Mouse (Mus musculus): ENCODE measurements around the gene Dut. TPM values are rescaled to one million over a fixed set of nuclear protein-coding genes. Genes with fewer than 3 reads are reported as not detected.
A peak's percentile ranks its signal among the peaks of the same experiment; 100 is the strongest.

Gene Dut
- polyA plus RNA-seq, 1 experiment from 2014 or later = 345 TPM

DNA sequence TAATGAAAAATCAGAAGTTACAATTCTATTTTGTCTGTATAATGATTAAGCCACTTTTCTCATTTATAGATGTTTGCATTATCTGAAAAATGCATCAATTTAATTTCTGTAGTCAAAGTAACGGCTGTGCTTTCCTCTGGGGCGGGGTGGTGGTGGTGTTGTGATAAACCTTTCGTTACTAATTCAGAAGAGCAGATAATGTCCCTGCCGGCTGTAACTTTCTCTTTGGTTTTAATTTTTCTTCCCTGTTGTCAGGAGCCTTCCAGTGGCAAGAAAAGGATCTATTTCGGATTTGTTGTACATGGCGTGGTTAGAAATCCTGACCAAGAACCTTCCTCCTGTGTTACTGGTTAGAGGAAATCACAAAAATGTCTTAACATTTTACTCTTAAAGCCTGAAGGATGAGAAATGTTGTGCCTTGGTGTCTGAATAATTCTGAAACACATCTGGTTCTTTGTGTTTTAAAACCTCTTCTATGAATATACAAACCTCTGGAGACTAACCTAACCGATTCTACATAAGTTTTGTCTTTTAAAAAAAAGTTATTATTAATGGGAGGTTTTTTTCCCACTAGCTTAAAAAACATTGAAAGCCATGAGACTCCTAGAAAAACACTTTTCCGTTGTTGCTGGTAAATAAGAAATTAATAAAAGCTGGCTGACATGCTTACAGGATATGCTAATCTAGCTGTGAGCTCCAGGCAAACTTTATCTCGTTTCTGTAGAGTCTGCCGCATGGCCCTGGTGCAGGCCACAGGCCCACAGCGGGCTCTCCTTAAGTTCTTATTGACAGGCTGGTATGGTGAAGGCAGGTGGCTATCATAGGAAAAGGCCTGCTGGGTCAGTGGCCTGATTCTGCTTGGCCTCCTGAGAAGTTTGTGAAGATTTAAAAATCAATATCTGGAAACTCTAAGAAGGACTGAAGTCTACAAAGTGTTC lies 18.2 kb upstream of the Dut start:
- peak; percentile 79 for ATAC-seq (replicated peaks; ENCODE audit: low FRiP score)

GRCm38 (mm10) chr2:125232183-125232582 lies 14.8 kb upstream of the Dut start:
- WGBS = 78% methylated on average over 4 of the region's 4 CpGs
- Histone ChIP-seq H3K27me3 (replicated peaks; ENCODE audit: control insufficient read depth, insufficient read depth, low read length) (no peaks in the 10 kb centered on the region), H3K4me2 (no peak overlapping the region), H3K4me3 (ENCODE audit: low read depth, low read length) (no peak overlapping the region), H3K36me3 (ENCODE audit: control insufficient read depth, insufficient read depth, low read length) (no peaks in the 10 kb centered on the region), H3K4me1 (replicated peaks; ENCODE audit: control insufficient read depth, insufficient read depth, low read length) (no peaks in the 10 kb centered on the region; the same call in 1 of the 2 replicates), H3K27ac (ENCODE audit: low read depth, low read length) (no peak overlapping the region), H3K9me3 (ENCODE audit: control insufficient read depth, low read length) (no peaks in the 10 kb centered on the region), H3K9ac (ENCODE audit: low read depth, low read length) (no peak overlapping the region)
- ATAC-seq (replicated peaks; ENCODE audit: low FRiP score) (peak; percentile 42; the same call in 1 of the 2 replicates), DNase-seq (ENCODE audit: low spot score) (no peak)

More for the DNA sequence above, 18.2 kb upstream of the Dut start:
- Histone ChIP-seq H3K27me3 (replicated peaks; ENCODE audit: control insufficient read depth, insufficient read depth, low read length) (no peaks in the 10 kb centered on the region), H3K27ac (ENCODE audit: low read depth, low read length) (no peak overlapping the region), H3K4me2 (peak overlapping the region; percentile 12; the same call in 1 of the 2 replicates), H3K9me3 (ENCODE audit: control insufficient read depth, low read length) (no peaks in the 10 kb centered on the region), H3K4me1 (replicated peaks; ENCODE audit: control insufficient read depth, insufficient read depth, low read length) (no peaks in the 10 kb centered on the region; the same call in 1 of the 2 replicates), H3K36me3 (ENCODE audit: control insufficient read depth, insufficient read depth, low read length) (no peaks in the 10 kb centered on the region), H3K4me3 (ENCODE audit: low read depth, low read length) (no peak overlapping the region), H3K9ac (ENCODE audit: low read depth, low read length) (no peak overlapping the region)
- no peak for DNase-seq (ENCODE audit: low spot score)
- 56% methylated on average over 11 of the region's 11 CpGs for WGBS

GRCm38 (mm10) chr2:125233537-125233936 lies 13.5 kb upstream of the Dut start:
- Histone ChIP-seq H3K27ac (ENCODE audit: low read depth, low read length) (no peak overlapping the region), H3K9ac (ENCODE audit: low read depth, low read length) (no peak overlapping the region), H3K27me3 (replicated peaks; ENCODE audit: control insufficient read depth, insufficient read depth, low read length) (no peaks in the 10 kb centered on the region), H3K9me3 (ENCODE audit: control insufficient read depth, low read length) (no peaks in the 10 kb centered on the region), H3K4me3 (ENCODE audit: low read depth, low read length) (no peak overlapping the region), H3K4me1 (replicated peaks; ENCODE audit: control insufficient read depth, insufficient read depth, low read length) (no peaks in the 10 kb centered on the region; the same call in 1 of the 2 replicates), H3K36me3 (ENCODE audit: control insufficient read depth, insufficient read depth, low read length) (no peaks in the 10 kb centered on the region), H3K4me2 (no peak overlapping the region)
- DNase-seq (ENCODE audit: low spot score) (no peak), ATAC-seq (replicated peaks; ENCODE audit: low FRiP score) (no peak)
- 75% methylated on average over 2 of the region's 2 CpGs for WGBS

GRCm38 (mm10) chr2:125234049-125234448 lies 12.9 kb upstream of the Dut start:
- DNase-seq (ENCODE audit: low spot score) (no peak), ATAC-seq (replicated peaks; ENCODE audit: low FRiP score) (no peak)
- Histone ChIP-seq H3K27ac (ENCODE audit: low read depth, low read length) (no peak overlapping the region), H3K36me3 (ENCODE audit: control insufficient read depth, insufficient read depth, low read length) (no peaks in the 10 kb centered on the region), H3K4me2 (no peak overlapping the region), H3K9me3 (ENCODE audit: control insufficient read depth, low read length) (no peaks in the 10 kb centered on the region), H3K4me3 (ENCODE audit: low read depth, low read length) (no peak overlapping the region), H3K9ac (ENCODE audit: low read depth, low read length) (no peak overlapping the region), H3K4me1 (replicated peaks; ENCODE audit: control insufficient read depth, insufficient read depth, low read length) (no peaks in the 10 kb centered on the region; the same call in 1 of the 2 replicates), H3K27me3 (replicated peaks; ENCODE audit: control insufficient read depth, insufficient read depth, low read length) (no peaks in the 10 kb centered on the region)
- 87% methylated on average over 2 of the region's 2 CpGs for WGBS

DNA sequence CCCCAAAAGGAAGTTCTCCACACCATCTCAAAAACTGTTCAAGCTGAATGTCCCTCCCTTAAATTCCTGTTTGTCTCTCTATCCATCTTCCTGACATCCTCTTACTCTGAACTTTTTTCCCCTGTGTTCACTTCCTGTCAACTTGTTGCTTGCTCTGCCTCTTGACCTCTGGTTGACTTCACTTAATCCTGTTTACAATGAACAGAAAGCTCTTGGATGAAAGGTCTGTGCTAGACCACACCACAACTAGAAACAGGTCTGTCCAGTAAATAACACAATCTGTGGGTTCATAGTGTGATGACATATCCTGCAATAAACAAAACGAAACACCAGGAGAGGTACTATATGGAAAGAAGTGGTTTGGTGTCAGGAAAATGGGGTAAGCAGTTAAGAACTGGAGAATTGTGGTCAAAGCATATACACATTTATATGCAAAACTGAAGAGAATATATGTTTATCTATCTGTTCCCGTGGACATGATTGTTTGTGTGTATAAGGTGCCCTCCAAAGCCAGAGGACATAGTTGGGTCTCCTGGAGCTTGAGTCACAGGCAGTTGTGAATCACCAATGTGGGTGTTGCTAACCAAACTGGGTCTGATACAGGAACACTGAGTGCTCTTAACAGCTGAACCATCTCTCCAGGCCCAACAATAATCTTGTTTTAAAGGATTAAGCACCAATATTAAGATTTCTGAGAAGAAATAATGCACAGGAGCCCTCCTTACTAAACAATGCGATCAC lies 1.3 kb upstream of the Dut start:
- Histone ChIP-seq H3K4me1 (replicated peaks; ENCODE audit: control insufficient read depth, insufficient read depth, low read length) (peaks cover 15% of the 10 kb centered on the region), H3K4me3 (ENCODE audit: low read depth, low read length) (no peak overlapping the region), H3K9ac (ENCODE audit: low read depth, low read length) (no peak overlapping the region), H3K4me2 (no peak overlapping the region), H3K27ac (ENCODE audit: low read depth, low read length) (no peak overlapping the region; the same call in 1 of the 2 replicates), H3K36me3 (ENCODE audit: control insufficient read depth, insufficient read depth, low read length) (peaks cover 7% of the 10 kb centered on the region), H3K27me3 (replicated peaks; ENCODE audit: control insufficient read depth, insufficient read depth, low read length) (no peaks in the 10 kb centered on the region), H3K9me3 (ENCODE audit: control insufficient read depth, low read length) (no peaks in the 10 kb centered on the region)
- WGBS = 83% methylated on average over 3 of the region's 3 CpGs
- no peak for DNase-seq (ENCODE audit: low spot score)
- ATAC-seq (replicated peaks; ENCODE audit: low FRiP score) = no peak

GRCm38 (mm10) chr2:125246669-125247068 lies 321 bp upstream of the Dut start:
- H3K27me3 ChIP-seq (replicated peaks; ENCODE audit: control insufficient read depth, insufficient read depth, low read length) = no peaks in the 10 kb centered on the region
- peak overlapping the region; percentile 94 for H3K4me3 ChIP-seq (ENCODE audit: low read depth, low read length)
- H3K4me1 ChIP-seq (replicated peaks; ENCODE audit: control insufficient read depth, insufficient read depth, low read length) = peaks cover 24% of the 10 kb centered on the region
- H3K9me3 ChIP-seq (ENCODE audit: control insufficient read depth, low read length) = no peaks in the 10 kb centered on the region
- ATAC-seq (replicated peaks; ENCODE audit: low FRiP score) (0 out of 2 replicates have a peak, but pooled peaks have one; percentile 0), DNase-seq (ENCODE audit: low spot score) (no peak)
- H3K36me3 ChIP-seq (ENCODE audit: control insufficient read depth, insufficient read depth, low read length) = peaks cover 15% of the 10 kb centered on the region
- peak overlapping the region; percentile 88 for H3K4me2 ChIP-seq
- H3K27ac ChIP-seq (ENCODE audit: low read depth, low read length) = peak overlapping the region; percentile 96
- WGBS = 7% methylated on average over 9 of the region's 9 CpGs
- peak overlapping the region; percentile 99 for H3K9ac ChIP-seq (ENCODE audit: low read depth, low read length)

DNA sequence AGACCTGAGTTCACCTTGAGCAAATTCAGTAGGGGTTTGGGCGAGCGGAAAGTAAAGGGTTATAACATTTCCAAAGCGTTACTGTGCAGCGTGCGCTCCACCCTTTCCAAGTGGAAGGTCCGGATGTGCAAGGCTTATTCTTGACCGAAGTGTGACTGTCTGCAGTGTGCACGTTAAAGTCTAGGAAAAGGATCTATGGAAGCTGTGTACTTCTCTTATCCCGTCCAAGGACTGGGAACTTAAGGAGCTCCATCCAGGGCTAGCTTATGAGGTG lies 909 bp downstream of the Dut start:
- no peaks in the 10 kb centered on the region for H3K27me3 ChIP-seq (replicated peaks; ENCODE audit: control insufficient read depth, insufficient read depth, low read length)
- H3K9me3 ChIP-seq (ENCODE audit: control insufficient read depth, low read length) = no peaks in the 10 kb centered on the region
- DNase-seq (ENCODE audit: low spot score) (no peak), ATAC-seq (replicated peaks; ENCODE audit: low FRiP score) (no peak; the same call in 1 of the 2 replicates)
- peaks cover 20% of the 10 kb centered on the region for H3K36me3 ChIP-seq (ENCODE audit: control insufficient read depth, insufficient read depth, low read length)
- H3K9ac ChIP-seq (ENCODE audit: low read depth, low read length) = peak overlapping the region; percentile 99
- peak overlapping the region; percentile 88 for H3K4me2 ChIP-seq
- peaks cover 25% of the 10 kb centered on the region for H3K4me1 ChIP-seq (replicated peaks; ENCODE audit: control insufficient read depth, insufficient read depth, low read length)
- under 1% methylated on average over 9 of the region's 9 CpGs for WGBS
- H3K4me3 ChIP-seq (ENCODE audit: low read depth, low read length) = peak overlapping the region; percentile 94
- H3K27ac ChIP-seq (ENCODE audit: low read depth, low read length) = peak overlapping the region; percentile 96

GRCm38 (mm10) chr2:125248256-125248655 lies 1.3 kb downstream of the Dut start:
- peaks cover 23% of the 10 kb centered on the region for H3K36me3 ChIP-seq (ENCODE audit: control insufficient read depth, insufficient read depth, low read length)
- H3K9ac ChIP-seq (ENCODE audit: low read depth, low read length) = peak overlapping the region; percentile 99
- no peaks in the 10 kb centered on the region for H3K27me3 ChIP-seq (replicated peaks; ENCODE audit: control insufficient read depth, insufficient read depth, low read length)
- H3K4me1 ChIP-seq (replicated peaks; ENCODE audit: control insufficient read depth, insufficient read depth, low read length) = peaks cover 25% of the 10 kb centered on the region
- H3K9me3 ChIP-seq (ENCODE audit: control insufficient read depth, low read length) = no peaks in the 10 kb centered on the region
- H3K4me3 ChIP-seq (ENCODE audit: low read depth, low read length) = peak overlapping the region; percentile 94
- ATAC-seq (replicated peaks; ENCODE audit: low FRiP score) = no peak
- H3K4me2 ChIP-seq = peak overlapping the region; percentile 88
- no peak for DNase-seq (ENCODE audit: low spot score)
- under 1% methylated on average over 8 of the region's 8 CpGs for WGBS
- peak overlapping the region; percentile 96 for H3K27ac ChIP-seq (ENCODE audit: low read depth, low read length)
